Mouse (Mus musculus) layer of hippocampus, postnatal 25 days (tissue): ENCODE results near the gene Syne4. TPM values are rescaled to one million over a fixed set of nuclear protein-coding genes. Genes with fewer than 3 reads are reported as not detected.
A peak's percentile ranks its signal among the peaks of the same experiment; 100 is the strongest.

Experiments
- DNase-seq, 2 experiments: peaks; one replicate each; pipeline ENCODE4 v3.0.0; 2022; ENCODE audit warnings: mixed read lengths in 2 of 2, low spot score in 1 of 2; ENCODE audit errors: extremely low spot score in 1 of 2
- total RNA-seq, 2 experiments: library from RNA; stranded (reverse); gene quantifications; 2 replicates each; pipeline ENCODE4 v1.2.3; 2021

Gene Syne4
- total RNA-seq, 2 experiments from 2014 or later: 6.4 to 13.1 TPM

GRCm38 (mm10) chr7:30294296-30294695, 20.3 kb upstream of the Syne4 start:
- DNase-seq: no peak

DNA sequence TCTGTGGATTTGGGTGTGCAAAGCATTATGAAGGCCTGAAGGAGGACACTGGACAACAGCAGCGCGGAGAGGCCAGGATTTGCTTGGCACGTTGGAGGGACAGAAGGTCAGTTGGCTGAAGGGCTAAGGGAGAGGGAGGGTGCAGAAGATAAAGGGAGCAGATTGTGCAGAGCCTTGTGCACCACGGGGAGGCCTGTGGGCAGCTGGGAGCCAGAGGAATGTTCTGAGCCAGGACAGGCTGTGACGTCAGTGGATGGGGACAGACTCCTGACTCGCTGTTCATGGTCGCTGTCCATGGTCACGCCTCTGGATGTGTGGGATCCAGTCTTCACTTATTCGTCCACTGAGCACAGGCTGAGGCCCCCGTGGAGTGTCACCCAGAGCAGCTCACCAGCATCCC, 19.5 kb upstream of the Syne4 start:
- DNase-seq: no peak

GRCm38 (mm10) chr7:30296816-30297215, 17.8 kb upstream of the Syne4 start:
- DNase-seq: no peak

DNA sequence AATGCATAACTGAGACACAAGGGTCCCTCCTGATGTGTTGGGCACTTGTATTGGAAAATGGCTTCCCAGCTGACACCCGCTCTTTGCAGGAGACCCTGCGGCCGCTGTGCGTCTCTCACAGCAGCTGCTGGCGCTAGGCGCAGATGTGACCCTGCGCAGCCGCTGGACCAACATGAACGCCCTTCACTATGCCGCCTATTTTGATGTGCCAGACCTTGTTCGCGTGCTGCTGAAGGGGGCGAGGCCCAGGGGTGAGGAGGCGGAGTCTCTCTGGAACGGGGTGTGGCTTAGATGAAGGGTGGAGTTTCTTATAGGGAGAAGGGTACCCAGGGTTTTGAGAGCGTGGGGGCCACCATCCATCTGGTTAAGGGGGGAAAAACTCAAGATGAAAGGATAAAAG, 17.3 kb upstream of the Syne4 start:
- DNase-seq: no peak

- DNase-seq: peak in 1 of 2 experiments; percentile 58
Measured at GRCm38 (mm10) chr7:30300914-30301313, 13.7 kb upstream of the Syne4 start.

DNA sequence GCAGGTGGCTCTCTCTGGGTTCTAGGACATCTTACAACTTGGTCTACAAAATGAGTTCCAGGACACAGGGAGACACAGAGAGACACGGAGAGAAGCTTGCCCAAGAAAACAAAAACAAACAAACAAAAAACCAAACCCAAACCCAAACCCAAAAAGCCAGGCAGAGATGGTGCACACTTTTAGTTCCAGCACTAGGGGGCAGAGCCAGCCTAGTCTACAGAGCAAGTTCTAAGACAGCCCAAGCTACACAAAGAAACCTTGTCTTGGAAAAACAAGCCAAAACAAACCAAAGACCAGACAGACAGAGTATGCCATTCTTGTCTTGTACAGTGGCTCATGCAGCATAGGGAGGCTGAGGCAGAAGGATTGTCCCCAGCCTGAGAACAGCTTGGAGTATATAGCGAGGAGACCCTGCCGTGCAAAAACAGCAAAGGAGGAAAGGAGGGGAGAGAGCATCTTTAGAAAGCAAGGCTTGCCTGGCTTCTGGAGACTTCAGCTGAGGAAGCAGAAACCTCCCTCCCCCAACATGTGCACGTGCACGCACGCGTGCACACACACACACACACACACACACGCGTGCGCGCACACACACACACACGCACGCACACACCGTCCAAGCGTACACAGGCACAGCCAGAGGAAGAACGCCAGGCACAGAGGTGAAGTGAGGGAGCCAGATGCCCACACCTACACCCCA, 8.4 kb upstream of the Syne4 start:
- DNase-seq: no peak

DNA sequence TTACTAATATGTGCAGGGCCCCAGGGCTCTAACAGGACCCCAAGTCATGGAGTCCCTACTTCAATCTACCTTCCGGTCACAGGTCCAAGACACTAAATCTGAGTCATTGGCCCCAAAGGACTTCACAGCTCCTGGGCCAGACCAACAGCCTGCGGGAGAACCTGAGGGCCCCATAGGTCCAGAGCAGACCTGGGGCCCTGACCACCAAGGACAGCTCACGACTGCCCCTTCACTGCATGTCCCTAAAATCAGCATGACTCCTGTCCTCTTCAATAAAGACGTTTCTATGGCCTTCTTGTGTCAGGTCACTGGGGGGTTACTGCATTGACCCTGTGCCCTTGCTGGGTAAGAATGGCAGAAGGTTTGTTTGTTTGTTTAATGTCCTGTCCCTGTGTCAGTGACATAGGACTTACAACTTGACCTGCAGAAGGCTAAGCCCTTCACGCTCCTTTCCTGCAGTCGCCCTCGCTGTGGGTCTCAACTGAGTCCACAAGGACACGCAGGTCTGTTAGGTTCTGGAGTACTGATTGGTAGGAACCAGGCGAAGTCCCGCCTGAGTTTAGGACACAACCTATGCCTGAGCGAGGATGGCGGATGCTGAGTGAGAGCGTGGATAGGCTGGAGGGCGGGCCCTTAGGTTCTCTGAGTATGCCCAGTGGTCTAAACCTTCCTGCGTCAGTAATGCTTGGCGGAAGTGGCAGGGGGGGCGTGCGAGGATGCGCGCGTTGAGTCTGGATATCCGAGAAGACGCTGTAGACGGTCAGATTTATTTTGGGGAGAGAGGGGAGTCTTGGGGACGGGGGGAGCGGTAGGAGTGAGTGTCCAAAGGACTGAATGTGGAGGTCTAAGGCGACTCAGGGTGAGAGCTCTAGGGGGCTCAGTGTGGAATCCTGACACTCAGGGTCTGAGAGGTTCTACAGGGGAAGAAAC, 6.3 kb upstream of the Syne4 start, which contains the start of gene Alkbh6:
Gene Alkbh6 (plus strand): TSS at position 642 of the 930 bp plus-strand sequence.
- DNase-seq: peak; percentile 77 to 78

DNA sequence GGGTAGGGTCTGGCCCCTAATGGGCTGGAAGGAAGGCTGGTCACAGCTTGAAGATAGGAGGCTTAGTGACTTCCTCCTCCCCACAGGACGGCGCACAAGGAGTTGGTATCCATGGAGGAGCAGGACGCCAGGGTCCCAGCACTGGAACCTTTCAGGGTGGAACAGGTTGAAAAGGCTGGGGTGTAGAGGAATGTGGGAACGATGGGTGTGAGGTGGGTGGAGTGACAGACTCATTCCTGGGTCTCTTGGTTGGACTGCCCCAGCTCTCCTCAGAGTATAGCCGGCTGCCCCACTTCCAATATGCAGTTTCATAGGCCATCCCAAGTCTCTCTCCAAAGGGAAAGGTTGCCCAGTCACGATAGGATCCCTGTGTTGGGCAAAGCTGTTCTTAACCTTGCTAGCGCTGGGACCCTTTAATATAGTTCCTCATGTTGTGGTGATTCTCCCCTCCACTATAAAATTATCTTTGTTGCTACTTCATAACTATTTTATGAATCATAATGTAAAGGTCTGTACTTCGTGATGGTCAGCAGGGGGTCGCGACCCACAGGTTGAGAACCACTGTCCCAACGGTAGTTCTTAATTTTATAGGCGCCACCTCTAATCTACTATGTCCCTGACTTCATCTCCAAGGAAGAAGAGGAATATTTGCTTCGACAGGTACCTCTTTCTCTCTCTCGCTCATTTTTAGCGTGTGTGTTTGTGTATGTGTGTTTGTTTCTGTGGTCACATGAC, 5.0 kb upstream of the Syne4 start:
- DNase-seq: no peak

DNA sequence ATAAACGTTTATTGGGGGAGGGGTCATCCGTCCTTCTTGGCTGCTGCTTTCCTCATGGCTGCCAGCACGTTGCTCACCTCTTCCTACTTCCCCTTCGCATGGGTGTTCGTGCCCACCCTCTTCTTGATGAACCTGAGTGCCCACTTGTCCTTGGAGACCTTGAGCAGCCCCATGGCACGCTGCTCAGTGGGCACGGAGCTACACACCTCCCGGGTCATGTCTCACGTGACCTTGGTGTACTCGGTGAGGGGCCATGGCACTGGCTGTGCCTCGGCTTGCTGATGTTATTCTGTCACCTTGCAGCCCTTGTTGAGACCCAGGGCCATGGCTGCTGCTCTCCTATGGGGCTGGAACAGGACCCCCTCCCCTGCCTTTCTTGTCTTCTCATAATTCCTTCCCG, 4.5 kb upstream of the Syne4 start:
- no peak for DNase-seq

- DNase-seq: no peak
Measured at GRCm38 (mm10) chr7:30313666-30314320, 814 bp upstream of the Syne4 start.

GRCm38 (mm10) chr7:30315559-30316529, 1.2 kb downstream of the Syne4 start:
- no peak for DNase-seq

DNA sequence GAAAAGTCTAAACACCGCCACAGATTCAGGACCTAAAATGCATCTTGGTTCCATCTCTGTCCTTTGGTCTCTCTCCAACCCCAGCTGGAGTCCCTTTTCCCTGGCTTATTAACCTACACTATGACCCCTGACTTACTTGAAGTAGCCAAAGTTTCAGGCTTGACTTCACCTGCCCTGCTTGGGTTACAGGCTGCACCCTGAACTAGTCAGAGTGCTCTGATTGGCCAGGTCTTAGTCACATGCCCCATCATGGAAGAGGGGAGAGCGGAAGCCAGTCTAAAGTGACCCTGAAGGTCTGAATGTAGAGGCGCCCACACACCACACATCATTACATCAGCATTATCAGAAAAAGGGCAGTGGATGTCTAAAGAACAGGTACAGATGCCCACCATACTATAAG, 3.5 kb downstream of the Syne4 start:
- no peak for DNase-seq

DNA sequence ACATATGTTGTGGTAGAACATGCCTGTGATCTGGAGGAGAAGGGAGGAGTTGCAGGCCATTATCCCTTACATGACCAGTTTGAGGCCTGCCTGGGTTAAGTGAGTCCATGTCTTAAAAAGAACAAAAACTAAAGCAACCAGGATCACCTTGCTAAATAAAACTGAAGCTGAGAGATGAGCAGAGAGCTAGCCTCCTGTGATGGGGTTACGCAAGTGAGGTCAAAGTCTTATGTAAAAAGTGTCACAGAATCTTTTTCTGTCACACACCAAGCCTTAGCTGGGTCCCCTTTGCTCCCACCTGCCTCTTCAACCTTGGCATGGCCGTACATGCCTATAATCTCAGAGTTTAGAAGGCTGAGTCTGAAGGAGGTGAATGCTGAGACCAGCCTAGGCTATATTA, 6.3 kb downstream of the Syne4 start:
- DNase-seq: no peak

DNA sequence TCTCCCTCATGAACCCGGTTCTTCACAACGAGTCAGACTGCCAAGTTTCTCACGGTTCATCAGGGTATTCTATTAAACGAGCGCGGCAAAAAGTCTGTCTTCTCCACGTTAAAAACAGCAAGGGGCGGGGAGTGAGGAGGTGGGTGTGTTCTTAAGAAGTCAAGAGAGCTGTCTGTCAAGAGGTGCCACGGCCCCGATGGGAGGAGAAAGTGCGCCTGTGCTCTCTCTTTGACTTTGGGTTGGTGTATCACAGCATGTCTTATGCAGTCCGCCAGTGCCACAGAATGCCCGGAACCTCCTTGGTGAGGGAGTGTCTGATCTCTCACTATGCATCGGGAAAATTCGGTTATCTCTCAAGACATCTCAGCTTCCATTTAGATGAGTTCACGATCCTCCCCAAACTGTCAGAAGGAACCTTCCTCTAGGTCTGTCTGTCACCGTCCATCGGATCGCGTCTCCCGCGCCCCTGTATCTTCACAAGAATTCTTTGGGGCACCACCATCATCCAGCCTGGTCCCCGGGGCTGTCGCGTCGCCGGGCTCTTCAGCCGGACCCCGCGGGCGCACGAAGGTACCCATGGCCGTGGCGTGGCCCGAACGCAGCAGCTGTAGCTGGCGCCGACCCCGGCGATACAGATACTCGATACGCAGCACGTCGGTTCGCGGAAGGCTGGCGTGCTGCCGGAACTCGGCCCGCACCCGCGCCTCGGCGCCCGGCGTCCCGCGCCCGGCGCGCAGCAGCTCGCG, 7.1 kb downstream of the Syne4 start, which contains the start of gene E130208F15Rik:
Gene E130208F15Rik (plus strand): TSS at position 202 of the 746 bp plus-strand sequence.
- DNase-seq: peak in 1 of 2 experiments; percentile 46

DNA sequence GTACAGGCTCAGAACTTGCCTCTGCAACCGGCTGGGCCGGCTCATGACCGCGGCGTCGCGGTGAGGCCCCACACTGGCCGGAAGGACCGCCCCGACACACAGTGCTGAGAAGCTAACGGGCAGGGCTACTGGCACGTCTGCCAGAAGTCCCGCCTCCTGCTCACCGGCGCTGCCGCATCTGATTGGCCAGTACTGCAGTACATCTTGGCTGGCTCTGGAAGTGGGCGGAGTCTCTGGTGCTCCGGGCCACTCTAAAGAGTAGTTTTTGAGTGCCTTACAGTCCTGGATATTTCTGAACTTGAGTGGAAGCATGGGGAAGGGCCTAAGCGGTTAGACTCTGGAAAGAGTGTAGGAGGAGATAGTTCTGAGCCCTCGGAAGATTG, 7.7 kb downstream of the Syne4 start:
- peak; percentile 88 to 89 for DNase-seq

DNA sequence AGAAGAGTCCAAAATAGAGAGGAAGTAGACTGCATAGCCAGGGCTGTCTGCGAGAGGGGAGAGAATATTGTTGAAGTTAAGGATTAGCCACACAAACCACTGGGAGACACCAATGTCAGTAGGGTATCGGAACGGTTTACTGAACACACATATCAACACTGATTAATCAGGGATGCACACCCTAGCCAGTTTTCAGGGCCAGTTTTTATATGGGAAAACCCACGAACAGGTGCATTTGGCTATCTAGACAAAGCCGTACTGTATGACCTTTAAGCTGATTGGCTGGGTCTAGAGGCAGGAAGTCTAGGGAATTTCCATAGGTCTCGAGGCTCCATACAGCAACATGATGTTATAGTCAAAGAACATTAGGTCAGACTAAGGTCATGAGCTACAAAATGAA, 8.3 kb downstream of the Syne4 start:
- no peak for DNase-seq

- DNase-seq: no peak
Measured at GRCm38 (mm10) chr7:30323795-30324194, 9.2 kb downstream of the Syne4 start, which contains the start of gene Sdhaf1. TSS of gene Sdhaf1 (minus strand) at chr7:30323895.

DNA sequence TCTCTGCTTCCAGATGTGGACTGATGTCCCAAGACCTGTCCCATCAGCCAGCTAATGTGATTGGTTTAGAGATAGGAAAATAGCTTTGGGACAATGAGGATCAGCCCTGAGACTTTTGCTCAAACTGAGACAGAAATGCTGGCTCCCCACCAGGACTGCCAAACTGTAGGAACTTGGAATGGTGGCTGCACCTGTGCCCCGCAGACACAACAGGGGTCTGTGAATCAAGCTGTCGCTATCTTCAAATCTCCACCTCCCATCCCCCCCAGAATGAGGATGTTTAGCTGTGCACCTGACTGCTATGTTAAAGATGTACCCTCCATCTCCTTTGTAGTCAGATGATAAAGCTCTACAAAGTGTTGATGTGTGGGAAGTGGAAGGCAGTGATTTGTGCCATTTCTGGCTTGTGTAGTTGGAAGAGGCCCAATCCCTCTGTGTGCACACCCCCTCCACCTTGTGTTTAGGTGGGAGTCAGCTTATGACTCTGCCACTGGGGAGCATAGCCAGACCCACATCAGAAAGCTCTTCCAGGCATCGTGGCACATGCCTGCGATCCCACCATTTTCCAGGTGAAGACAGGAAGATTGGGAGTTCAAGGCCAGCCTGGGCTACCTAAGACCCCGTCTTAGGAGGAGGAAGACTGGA, 9.8 kb downstream of the Syne4 start:
- no peak for DNase-seq
